Mouse (Mus musculus) left cerebral cortex, postnatal 14 days (tissue): ENCODE data around the gene Erich4. TPM values are rescaled to one million over a fixed set of nuclear protein-coding genes. Genes with fewer than 3 reads are reported as not detected.
"Not testable (repeated sequence)": the region's sequence is repeated elsewhere in the genome, so short reads cannot be mapped to it uniquely, and the experiment has no call there.

Experiments used
- DNase-seq, 2 experiments: peaks; one replicate each; pipeline ENCODE4 v3.0.0; 2021 to 2022; ENCODE audit warnings: low spot score in 2 of 2, mixed read lengths in 1 of 2
- intact Hi-C: fragments of 180-260 bp; cut with DNase I; formaldehyde crosslinking; loops from one replicate; pipeline ENCODE4 v1.15.1; 2025
- total RNA-seq, 2 experiments: library from RNA; stranded (reverse); gene quantifications; 2 replicates each; pipeline ENCODE4 v1.2.3; 2021

Erich4 gene
- total RNA-seq, 2 experiments from 2014 or later: not detected

DNA sequence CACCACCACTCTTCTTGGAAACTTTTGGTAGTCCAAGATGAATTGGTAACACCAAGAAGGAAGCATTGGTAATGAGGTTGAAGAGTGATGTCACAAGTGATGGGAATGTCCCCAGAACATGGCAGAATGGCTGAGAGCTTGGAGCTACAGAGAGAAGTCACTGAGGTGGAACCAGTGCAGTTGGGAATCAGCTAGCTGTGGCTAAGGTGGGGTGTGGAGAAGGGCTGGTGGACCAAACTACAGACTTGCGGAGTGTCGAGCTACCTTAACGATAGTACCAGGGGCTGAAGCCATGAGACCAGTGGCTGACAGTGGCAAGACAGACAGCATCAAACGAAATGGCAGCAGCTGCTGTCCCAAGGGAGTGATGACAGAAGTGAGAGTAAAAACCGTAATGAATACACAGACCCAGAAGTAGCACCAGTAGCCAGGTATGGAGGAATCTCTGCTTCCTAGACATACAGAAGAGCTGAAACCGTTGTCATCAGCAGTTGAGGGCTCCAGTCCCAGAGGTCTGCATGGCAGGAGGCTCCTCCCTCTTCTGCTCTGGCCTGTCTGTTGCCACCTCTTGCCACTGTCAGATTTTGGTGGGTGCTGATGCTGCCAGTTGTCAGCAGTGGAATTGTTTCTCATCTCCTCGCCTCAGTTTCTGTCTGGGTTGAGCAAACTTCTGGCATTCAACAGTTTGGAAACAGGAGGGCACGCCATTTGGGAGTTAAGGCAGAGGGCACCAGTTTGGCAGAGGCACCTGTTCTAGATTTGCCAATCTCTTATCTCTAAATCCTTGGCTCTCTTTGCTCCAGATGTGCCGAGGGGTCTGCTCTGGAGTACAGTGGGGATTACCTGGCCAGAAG is 30.1 kb downstream of the Erich4 start:
- intact Hi-C loops: no loop called here

DNA sequence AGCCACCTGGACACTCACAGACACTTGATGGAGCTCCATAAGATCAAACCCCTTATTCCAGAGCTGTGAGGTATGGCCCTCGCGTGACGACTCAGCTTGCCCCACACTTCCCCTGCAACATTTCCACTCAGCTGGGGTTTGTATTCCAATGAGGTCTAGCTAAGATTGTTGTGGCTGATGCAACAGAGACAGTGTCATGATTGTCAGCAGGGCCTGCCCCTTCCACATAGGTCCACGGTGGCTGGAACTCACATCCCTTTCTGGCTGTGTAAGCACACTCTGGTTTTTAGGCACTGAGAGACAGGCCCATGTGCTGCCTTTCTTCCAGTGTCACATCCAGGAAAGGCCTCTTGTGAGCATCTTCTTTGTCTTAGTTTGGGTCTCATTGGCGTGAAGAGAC is 31.0 kb downstream of the Erich4 start:
- DNase-seq: no peak
- intact Hi-C loops: no loop called here

More for the DNA sequence above, 30.1 kb downstream of the Erich4 start:
- no peak for DNase-seq

DNA sequence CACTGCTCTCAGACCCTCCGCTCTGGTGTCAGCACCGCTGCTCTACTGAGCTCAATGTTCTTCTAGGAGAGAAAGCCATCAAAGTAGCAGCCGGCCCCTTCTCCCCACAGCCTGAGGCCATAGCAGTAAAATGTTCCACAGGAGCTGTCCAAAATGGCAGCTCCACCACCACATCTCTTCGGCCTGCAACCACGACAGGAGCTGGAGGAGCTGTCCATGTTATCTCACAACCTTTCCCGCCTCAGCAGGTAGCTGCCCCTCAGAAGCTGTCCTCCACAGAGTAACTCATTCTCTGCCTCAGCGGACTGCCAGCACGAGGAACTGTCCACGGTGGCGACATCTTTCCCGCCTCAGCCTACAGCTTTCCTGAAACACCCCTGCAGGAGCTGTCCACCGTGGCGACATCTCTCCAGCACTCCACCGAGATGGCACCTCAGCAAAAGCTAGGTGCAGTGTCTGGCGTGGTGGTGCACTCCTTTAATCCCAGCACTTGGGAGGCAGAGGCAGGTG is 33.3 kb downstream of the Erich4 start:
- intact Hi-C loops: no loop called here
- DNase-seq: no peak

DNA sequence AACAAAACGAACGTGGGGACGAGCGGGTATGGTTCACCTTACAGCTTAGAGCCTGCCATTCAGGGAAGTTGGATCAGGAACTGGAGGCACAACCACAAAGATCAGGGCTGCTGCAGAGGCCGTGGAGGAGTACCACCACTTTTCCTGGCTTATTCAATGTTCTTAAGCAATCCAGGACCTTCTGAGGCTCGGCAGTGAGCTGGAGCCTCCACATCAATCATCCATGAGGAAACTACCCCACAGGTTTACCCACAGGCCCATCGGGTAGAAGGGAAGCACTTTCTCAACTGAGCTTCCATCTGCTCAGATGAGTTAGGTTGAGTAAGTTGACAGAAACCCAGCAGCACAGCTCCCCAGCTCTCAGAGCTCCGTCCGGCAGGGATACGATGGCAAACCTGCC is 36.3 kb downstream of the Erich4 start:
- intact Hi-C loops: no loop called here

DNA sequence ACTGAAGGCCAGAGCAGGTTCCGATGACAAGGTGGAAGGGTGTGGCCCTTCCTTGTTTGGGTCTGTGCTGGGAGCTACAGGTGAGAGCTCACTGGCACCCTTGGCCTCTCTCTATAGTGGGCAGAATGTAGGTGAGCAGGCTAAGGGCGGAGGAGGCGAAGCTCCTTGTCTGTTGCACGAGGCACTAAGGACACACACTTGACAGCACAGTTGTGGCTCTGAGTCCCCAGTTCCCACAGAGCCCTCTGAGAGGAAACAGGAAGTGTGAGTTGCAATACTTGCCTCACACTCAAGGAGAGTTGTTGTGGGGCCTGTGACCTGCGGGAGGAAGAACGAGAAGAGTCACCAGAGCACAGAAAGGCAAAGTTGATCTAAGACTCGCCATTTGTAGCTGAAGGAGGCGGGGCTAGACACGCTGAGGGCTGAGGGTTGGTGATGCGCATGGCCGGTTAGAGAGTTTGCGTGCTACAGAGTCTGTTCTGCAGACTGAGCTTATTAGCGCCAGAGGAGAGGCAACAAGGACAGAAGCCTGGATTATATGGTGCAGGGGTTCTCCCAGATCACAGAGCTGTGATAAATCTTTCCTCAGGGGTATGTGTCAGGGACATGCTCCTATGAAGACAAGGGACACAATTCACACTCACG is 38.8 kb downstream of the Erich4 start:
- intact Hi-C loops, DNase-seq: not testable (repeated sequence)

More for the DNA sequence above, 36.3 kb downstream of the Erich4 start:
- no peak for DNase-seq

DNA sequence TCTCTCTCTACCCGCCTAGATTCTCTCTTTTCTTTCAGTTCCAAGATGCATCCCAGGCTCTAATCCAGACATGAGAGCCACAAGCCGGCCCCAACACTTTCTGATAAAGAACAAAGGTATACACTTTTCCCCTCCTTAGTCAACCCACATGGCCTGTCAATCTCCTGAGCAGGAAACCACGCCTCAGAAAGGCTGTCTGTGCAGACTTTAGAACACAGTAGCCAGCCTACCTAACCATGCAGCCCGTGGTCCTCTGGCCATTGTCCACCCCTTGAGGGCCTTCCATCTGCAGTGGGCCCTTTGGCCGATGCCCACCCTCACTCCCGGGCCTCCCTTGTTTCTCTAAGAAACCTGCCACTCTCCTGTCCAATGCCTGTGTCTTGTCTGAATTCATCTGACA is 39.4 kb downstream of the Erich4 start:
- DNase-seq, intact Hi-C loops: not testable (repeated sequence)

DNA sequence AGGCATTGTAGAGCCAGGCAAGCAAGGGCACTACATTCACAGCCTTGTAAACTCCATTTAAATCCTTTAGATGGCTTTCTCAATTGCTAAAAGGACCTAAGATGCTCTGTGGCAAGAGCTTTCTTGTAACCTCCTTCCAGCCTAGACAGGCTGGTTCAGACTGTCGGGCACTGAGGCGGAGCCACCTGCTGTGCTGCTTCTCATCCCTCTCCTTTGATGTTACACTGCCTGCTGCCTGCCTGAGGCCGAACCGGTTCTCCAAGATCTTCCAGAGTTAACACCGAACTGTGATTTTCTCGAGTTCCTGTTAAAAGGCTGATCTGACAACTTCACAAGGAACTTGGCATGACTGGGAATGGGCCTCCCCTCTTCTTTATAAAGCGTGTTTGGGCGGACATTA is 39.8 kb downstream of the Erich4 start:
- DNase-seq: no peak

DNA sequence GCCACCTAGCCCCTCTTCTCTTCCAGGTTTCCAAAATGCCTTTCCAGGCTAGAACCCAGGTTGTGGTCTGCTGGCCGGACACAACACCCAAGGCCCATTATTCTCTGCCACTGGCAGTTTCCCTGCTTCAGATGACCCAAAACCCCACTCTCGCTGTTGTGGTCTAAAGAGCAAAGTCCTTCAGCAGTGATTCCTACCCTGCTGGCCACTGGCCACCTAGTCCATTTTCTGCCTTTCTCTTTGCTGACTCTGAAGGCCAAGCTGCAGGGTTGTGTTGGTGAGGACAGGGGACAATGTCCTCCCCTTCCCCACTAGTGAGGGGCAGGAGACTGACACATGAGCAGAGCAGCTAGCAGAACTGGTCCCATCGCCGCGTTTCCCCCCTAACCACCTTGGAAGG is 40.6 kb downstream of the Erich4 start:
- intact Hi-C loops: no loop called here
- DNase-seq: no peak

More for the DNA sequence above, 39.8 kb downstream of the Erich4 start:
- intact Hi-C loops: no loop called here

DNA sequence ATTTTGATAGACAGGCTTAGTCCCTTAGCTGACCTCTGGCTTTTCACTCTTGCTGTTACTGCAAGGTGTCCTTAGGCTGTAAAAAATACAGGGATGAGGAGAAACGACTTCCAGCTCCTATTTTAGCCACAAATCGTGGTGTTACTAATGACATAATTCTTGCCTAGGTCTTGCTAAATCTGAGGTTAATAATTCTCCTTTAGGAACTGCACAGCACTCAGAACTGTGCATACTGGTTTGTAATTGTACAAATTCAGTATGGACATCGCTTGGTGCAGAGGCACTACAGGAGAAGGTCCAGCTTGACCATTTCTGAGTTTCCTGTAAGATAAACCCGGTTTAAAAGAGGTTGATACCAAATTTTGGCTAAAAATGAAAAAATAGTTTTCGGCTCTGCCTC is 41.9 kb downstream of the Erich4 start:
- DNase-seq, intact Hi-C loops: not testable (repeated sequence)

DNA sequence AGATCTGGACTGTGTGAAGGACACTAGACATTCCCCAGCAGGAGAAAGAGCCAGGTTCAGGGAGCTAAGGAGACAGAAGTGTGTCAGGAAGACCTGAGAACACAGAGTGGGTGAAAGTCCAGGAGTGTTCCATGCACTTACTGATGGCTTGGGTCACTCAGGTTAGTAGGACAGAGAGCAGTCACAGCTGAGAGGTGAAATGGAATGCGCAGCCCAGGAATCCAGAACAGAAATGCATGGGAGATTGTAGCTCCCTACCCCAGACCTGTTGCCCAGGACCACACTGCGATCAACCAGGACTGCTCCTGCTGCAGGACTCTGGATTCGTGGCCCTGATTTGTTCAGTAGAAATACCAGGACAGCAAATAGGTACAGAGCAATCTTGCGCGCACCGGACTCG is 47.0 kb downstream of the Erich4 start:
- DNase-seq: no peak
- intact Hi-C loops: no loop called here

Other genes with a start within 250 kb of the Erich4 start
- not detected for gene Cnfn, start 246.2 kb downstream of the Erich4 start, total RNA-seq
- 1 to 10 TPM; 5.6 to 6.3 TPM for gene Lipe, start 217.2 kb downstream of the Erich4 start, total RNA-seq
- gene Cxcl17, start 203.0 kb downstream of the Erich4 start, total RNA-seq: not detected
- 1 to 10 TPM; 2.9 to 3.0 TPM for gene Ceacam1, start 138.3 kb downstream of the Erich4 start, total RNA-seq
- gene Ceacam2, start 76.0 kb downstream of the Erich4 start, total RNA-seq: under 1 TPM; 0.29 to 0.63 TPM
- gene Dmac2, start 3.5 kb upstream of the Erich4 start, total RNA-seq: 10 to 100 TPM; 35.7 to 39.6 TPM
- 1 to 10 TPM in 1 of 2 experiments, under 1 TPM in 1; 0.91 to 1.0 TPM for gene B3gnt8, start 10.8 kb upstream of the Erich4 start, total RNA-seq
- 10 to 100 TPM; 32.0 to 32.7 TPM for gene Bckdha, start 43.1 kb upstream of the Erich4 start, total RNA-seq
- 10 to 100 TPM; 22.6 to 23.9 TPM for gene Exosc5, start 43.3 kb upstream of the Erich4 start, total RNA-seq
- gene Tmem91, start 59.3 kb upstream of the Erich4 start, total RNA-seq: 10 to 100 TPM; 40.2 to 48.8 TPM
- gene B9d2, start 64.9 kb upstream of the Erich4 start, total RNA-seq: 10 to 100 TPM; 25.5 to 30.1 TPM
- gene Tgfb1, start 71.1 kb upstream of the Erich4 start, total RNA-seq: 10 to 100 TPM; 10.9 to 11.1 TPM
- 10 to 100 TPM; 56.2 to 56.7 TPM for gene Ccdc97, start 103.2 kb upstream of the Erich4 start, total RNA-seq
- gene Hnrnpul1, start 138.9 kb upstream of the Erich4 start, total RNA-seq: 100 to 1,000 TPM; 102 to 103 TPM
- 10 to 100 TPM; 35.9 to 38.8 TPM for gene Axl, start 172.8 kb upstream of the Erich4 start, total RNA-seq
- gene Cyp2s1, start 201.0 kb upstream of the Erich4 start, total RNA-seq: 1 to 10 TPM; 3.5 to 4.6 TPM